Mouse (Mus musculus) thymus, postnatal 4 days (tissue): ENCODE measurements at regions not wholly inside any gene's neighbourhood (a gene's known extent, or its start where the extent isn't known, plus 50 kb on each side); places are given as distances from the start of the nearest gene placed in this dataset.

ENCODE experiments used
- DNase-seq: peaks from one replicate; pipeline ENCODE4 v3.0.0; 2021

- no peak for DNase-seq
Measured at GRCm38 (mm10) chr1:16007809-16008208, 85.3 kb downstream of the 4930444P10Rik start.

- DNase-seq: peak; percentile 40
Measured at GRCm38 (mm10) chr1:16006888-16007287, 86.2 kb downstream of the 4930444P10Rik start.

- DNase-seq: no peak
Measured at GRCm38 (mm10) chr1:15997135-15997534, 96.0 kb downstream of the 4930444P10Rik start.

GRCm38 (mm10) chr1:15996341-15996740 is 96.8 kb downstream of the 4930444P10Rik start:
- no peak for DNase-seq

GRCm38 (mm10) chr1:15993561-15994410 is 99.3 kb downstream of the 4930444P10Rik start:
- peak; percentile 17 for DNase-seq

GRCm38 (mm10) chr1:15990982-15991381 is 102.1 kb downstream of the 4930444P10Rik start:
- no peak for DNase-seq

GRCm38 (mm10) chr1:15985579-15985978 is 107.5 kb downstream of the 4930444P10Rik start:
- no peak for DNase-seq

- DNase-seq: no peak
Measured at GRCm38 (mm10) chr1:15979333-15979732, 113.8 kb downstream of the 4930444P10Rik start.

GRCm38 (mm10) chr1:15959578-15959977 is 133.5 kb downstream of the 4930444P10Rik start:
- DNase-seq: no peak

- DNase-seq: no peak
Measured at GRCm38 (mm10) chr1:15958661-15959060, 134.5 kb downstream of the 4930444P10Rik start.

- no peak for DNase-seq
Measured at GRCm38 (mm10) chr1:15943662-15944061, 149.5 kb downstream of the 4930444P10Rik start.

GRCm38 (mm10) chr1:15943041-15943440 is 150.1 kb downstream of the 4930444P10Rik start:
- DNase-seq: no peak
